Mouse (Mus musculus): Measurements from ENCODE around the gene Gm3015. TPM values are rescaled to one million over a fixed set of nuclear protein-coding genes. Genes with fewer than 3 reads are reported as not detected.
"Not testable (repeated sequence)": the region's sequence is repeated elsewhere in the genome, so short reads cannot be mapped to it uniquely, and the experiment has no call there.

Gene Gm3015
- total RNA-seq (2021), result not detected

- DNase-seq (ENCODE audit: extremely low spot score in 1 of 2, low spot score in 2 of 2); intact Hi-C loops (cut with DNase I): not testable (repeated sequence)
Measured at GRCm38 (mm10) chr14:42768721-42769120, at the start of gene Gm3015. Gene Gm3015, minus strand, starts transcription at chr14:42768821.

GRCm38 (mm10) chr14:42797887-42798286, 29.3 kb upstream of the Gm3015 start, which contains the start of gene Gm10377:
Gene Gm10377, minus strand, starts transcription at chr14:42797987.
- intact Hi-C loops (cut with DNase I); DNase-seq (ENCODE audit: extremely low spot score in 1 of 2, low spot score in 2 of 2): not testable (repeated sequence)

Other genes with a start within 250 kb of the Gm3015 start
- gene Gm8024, start 244.5 kb downstream of the Gm3015 start, total RNA-seq (2021), result not detected
- not detected for gene Gm17124, start 168.9 kb downstream of the Gm3015 start, total RNA-seq (2021)
- gene Gm3633, start 126.9 kb downstream of the Gm3015 start, total RNA-seq (2021), result not detected
- not detected for gene Gm10378, start 112.9 kb downstream of the Gm3015 start, total RNA-seq (2021)
- gene Gm10377, start 29.2 kb upstream of the Gm3015 start, total RNA-seq (2021), result not detected
- gene Gm21977, start 84.7 kb upstream of the Gm3015 start, total RNA-seq (2021), result not detected
- not detected for gene Gm8082, start 224.8 kb upstream of the Gm3015 start, total RNA-seq (2021)
- gene Gm10376, start 246.8 kb upstream of the Gm3015 start, total RNA-seq (2021), result not detected